ENCODE assay signal across 15 mouse cellular contexts in the genomic region with DNA sequence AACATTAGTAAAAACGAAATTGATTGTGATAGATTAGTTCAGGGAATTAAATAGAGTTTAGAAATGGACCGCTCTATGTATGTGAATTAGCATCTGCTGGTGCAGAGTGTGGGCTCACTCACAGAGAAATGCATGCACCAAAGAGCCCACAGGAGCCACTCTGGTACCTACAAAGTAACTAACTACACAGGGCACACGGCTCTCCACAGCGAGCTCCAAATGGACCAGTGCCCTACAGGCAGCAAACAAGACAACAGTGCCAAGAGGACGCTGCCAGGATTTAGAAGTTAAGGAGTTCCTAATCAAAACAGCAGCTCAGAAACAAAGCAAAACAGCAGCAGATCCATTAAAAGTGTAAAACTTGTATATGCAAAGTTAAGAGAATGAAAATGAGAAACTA. TPM values are rescaled to one million over a fixed set of nuclear protein-coding genes. Genes with fewer than 3 reads are reported as not detected.
DNase-seq lines count a peak whose midpoint lies in the region; TF ChIP-seq lines count a peak whose summit lies in the region.
"Had no signal": no experiment of that assay in that cellular context is flagged by ENCODE, and none has a peak within 500 bp of the region (broad histone marks: within the 10 kb centered on the region; RNA-seq: fewer than 3 reads in every experiment).

No protein-coding gene starts in this region.

- no peak for TF ChIP-seq CTCF in gastrocnemius, adult 2 months (IDR thresholded peaks at IDR 0.05)
- TF ChIP-seq CTCF in layer of hippocampus, adult 2 months (conservative IDR thresholded peaks at IDR 0.05), result 0 out of 2 replicates have a peak, but pooled peaks have one; percentile 7
- TF ChIP-seq CTCF in brain, embryonic 14.5 days (IDR thresholded peaks at IDR 0.05; ENCODE audit: borderline replicate concordance, extremely low read depth, insufficient read depth, insufficient read length), result no peak

- H3K27me3 ChIP-seq in limb, embryonic 10.5 days (ENCODE audit: low read depth, poor library complexity, severe bottlenecking), result no peaks in the 10 kb centered on the region
- H3K27me3 ChIP-seq: stomach, embryonic 15.5 days had no signal

- WGBS in limb, embryonic 10.5 days, result 92% methylated on average over 5 of the region's 5 CpGs

- H3K36me3 ChIP-seq in limb, embryonic 10.5 days, result no peaks in the 10 kb centered on the region
- H3K36me3 ChIP-seq: midbrain, embryonic 10.5 days; stomach, embryonic 15.5 days had no signal

- peak; percentile 40 for DNase-seq in gastrocnemius, adult 2 months
- DNase-seq in gastrocnemius, postnatal 14 days, result no peak
- DNase-seq in layer of hippocampus, adult 2 months (ENCODE audit: low spot score in 2 of 2), result no peak
- no peak for DNase-seq in layer of hippocampus, adult 9-11 months
- peak; percentile 60 for DNase-seq in brain, embryonic 14.5 days (ENCODE audit: low read depth)
- DNase-seq in limb, embryonic 10.5 days (ENCODE audit: low spot score), result peak; percentile 23
- no peak for DNase-seq in right cerebral cortex, postnatal 36 days (ENCODE audit: low spot score in 2 of 2)
- DNase-seq: kidney, adult 9 months; layer of hippocampus, postnatal 36 days; liver; lung, adult 2 months; lung, postnatal 4 days; thymus, adult 2 months had no signal

- H3K4me3 ChIP-seq in gastrocnemius, adult 2 months, result no peak overlapping the region
- no peak overlapping the region for H3K4me3 ChIP-seq in layer of hippocampus, adult 2 months
- H3K4me3 ChIP-seq in limb, embryonic 10.5 days, result no peak overlapping the region
- H3K4me3 ChIP-seq: midbrain, embryonic 10.5 days; stomach, embryonic 15.5 days had no signal

- intact Hi-C loops in gastrocnemius, adult 2 months (cut with DNase I), result no loop called here
- intact Hi-C loops in gastrocnemius, postnatal 14 days (cut with DNase I; ENCODE audit: low total_unique reads), result no loop called here

- H3K27ac ChIP-seq in gastrocnemius, adult 2 months, result 0 out of 2 replicates have a peak overlapping the region, but pooled peaks have one; percentile 13
- no peak overlapping the region for H3K27ac ChIP-seq in layer of hippocampus, adult 2 months
- no peak overlapping the region for H3K27ac ChIP-seq in limb, embryonic 10.5 days
- H3K27ac ChIP-seq: midbrain, embryonic 10.5 days; stomach, embryonic 15.5 days had no signal

- peaks cover 21% of the 10 kb centered on the region for H3K4me1 ChIP-seq in limb, embryonic 10.5 days

- H3K9me3 ChIP-seq in limb, embryonic 10.5 days (replicated peaks), result no peaks in the 10 kb centered on the region
- H3K9me3 ChIP-seq: midbrain, embryonic 10.5 days; stomach, embryonic 15.5 days had no signal

- no peak for TF ChIP-seq POLR2A in brain, embryonic 14.5 days (IDR thresholded peaks at IDR 0.05; ENCODE audit: borderline replicate concordance, extremely low read depth, insufficient read depth, insufficient read length, poor library complexity, severe bottlenecking)

RNA-seq across cellular contexts. Expression of gene Atg10, which starts 52.6 kb away (rescaled TPM):
- total RNA-seq in gastrocnemius, adult 2 months (2021), result 10 to 100 TPM in 1 of 2 experiments, 1 to 10 TPM in 1; 9.6 to 14.9 TPM
- 10 to 100 TPM; 12.5 TPM for total RNA-seq in gastrocnemius, postnatal 14 days (2021)
- 10 to 100 TPM; 15.3 to 17.2 TPM for total RNA-seq in layer of hippocampus, adult 2 months (2021)
- polyA plus RNA-seq in brain, embryonic 14.5 days (2012; rRNA removed), result 3.6 and 4.9 TPM in 2 replicates
- polyA plus RNA-seq in limb, embryonic 10.5 days (2016; fragmentation: Nextera tagmentation; extraction: Ambion mirVana), result 7.4 and 9.1 TPM in 2 replicates

Comparison
In these comparisons a context has a peak if more than half of its experiments do, and no peak if none do; other contexts are left out.
1. DNase-seq: peak in gastrocnemius, adult 2 months (single experiment), brain, embryonic 14.5 days (single experiment) and limb, embryonic 10.5 days (single experiment); none in gastrocnemius, postnatal 14 days (single experiment), layer of hippocampus, adult 2 months (0 of 2), layer of hippocampus, adult 9-11 months (single experiment) and right cerebral cortex, postnatal 36 days (0 of 2).